Mouse (Mus musculus) left cerebral cortex, adult 11 months (tissue): ENCODE measurements at regions not wholly inside any gene's neighbourhood (a gene's known extent, or its start where the extent isn't known, plus 50 kb on each side); places are given as distances from the start of the nearest gene placed in this dataset.

Experiments
- DNase-seq: peaks from one replicate; pipeline ENCODE4 v3.0.0; 2022; ENCODE audit warnings: low spot score

DNA sequence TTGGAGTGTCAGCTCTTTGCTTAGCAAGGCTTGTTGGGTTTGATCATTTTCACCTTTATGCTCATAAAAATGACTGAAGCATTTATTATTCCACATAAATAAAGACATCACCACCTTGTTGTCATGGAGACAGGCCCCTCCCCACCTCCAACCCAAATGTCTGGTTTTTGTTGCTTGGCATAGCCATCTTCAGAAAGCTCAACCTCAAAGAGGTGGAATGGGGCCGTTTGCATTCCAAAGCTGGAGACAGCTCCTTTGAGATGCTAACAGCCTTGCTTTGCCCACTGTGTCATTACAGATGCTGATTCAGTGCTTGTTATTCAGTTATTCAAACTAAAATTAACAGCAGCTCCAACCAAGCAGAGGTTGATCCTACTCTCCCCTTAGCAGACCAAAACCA lies 51.9 kb upstream of the Lgalsl start:
- DNase-seq = no peak

DNA sequence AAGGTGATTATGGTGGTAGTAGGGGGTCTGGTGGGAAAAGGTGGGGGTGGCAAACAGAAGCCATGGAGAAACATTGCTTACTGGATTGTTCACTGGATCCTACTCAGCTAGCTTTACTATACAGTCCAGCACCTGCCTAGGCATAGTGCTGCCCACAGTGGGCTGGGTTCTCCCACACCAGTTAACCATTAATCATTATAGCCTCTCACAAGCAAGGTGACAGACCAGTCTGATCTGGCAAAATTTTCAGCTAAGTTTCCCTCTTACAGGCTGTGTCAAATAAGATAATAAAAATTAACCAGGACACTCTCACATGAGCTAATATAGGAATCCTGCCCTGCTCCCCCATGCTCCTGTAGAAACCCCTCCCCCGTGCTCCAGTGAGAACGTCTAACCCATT lies 53.1 kb upstream of the Lgalsl start:
- no peak for DNase-seq

DNA sequence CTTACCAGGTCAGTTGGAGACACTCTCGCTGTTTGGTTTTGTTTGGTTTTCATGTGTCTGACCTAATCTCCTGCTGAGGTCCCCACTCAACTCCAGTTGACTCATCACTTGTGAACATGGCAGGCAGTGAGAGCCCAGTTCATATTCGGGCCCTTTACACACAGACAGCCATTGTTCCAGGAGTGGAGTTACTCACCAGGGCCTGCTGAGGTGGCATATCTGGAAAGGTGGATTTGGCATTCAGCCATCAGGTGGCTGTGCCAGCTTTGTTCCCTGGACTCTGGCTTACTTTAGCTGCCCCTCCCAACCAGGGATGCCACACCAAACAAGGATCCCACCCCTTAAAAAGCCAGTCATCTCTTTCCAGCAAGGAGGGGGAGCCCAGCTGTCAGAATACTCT lies 56.2 kb upstream of the Lgalsl start:
- DNase-seq = no peak

DNA sequence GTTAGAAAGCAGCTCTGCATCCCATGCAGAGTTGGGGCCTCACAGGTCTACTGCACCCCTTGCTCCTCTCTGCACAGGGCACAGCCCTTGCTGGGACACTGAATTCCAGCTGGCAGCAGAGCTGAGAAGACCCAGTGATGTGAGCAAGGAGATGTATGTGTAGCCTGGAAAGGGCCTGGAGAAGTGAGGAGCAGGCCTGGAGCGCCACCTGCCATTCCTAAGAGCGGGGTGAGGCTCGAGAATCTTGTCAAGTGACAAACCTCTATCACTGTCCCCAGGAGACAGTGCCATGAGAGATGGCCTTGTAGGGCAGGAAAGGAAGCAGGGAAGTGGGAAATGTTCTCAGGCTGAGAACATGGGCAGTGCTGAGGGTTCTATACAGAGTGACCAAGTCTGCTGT lies 59.6 kb upstream of the Lgalsl start:
- DNase-seq = no peak

DNA sequence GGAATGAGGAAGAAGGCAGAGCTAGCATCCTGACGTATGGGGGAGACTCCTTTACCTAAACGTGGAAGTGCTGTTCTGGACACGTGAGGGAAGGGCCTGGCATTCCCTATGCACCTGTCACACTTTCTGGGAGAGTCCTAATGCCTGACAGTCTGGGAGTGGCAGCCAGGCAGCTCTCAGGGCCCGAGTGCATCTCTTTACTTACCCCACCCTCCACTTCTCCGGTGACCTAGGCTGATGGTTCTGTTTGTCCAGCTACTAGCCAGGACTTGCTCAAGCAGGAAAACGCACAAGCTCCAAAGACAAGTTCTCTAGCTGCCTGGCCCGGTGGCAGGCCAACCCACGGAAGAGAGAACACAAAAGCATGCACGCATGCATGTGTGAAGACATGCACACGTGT lies 60.9 kb upstream of the Lgalsl start:
- DNase-seq = no peak

DNA sequence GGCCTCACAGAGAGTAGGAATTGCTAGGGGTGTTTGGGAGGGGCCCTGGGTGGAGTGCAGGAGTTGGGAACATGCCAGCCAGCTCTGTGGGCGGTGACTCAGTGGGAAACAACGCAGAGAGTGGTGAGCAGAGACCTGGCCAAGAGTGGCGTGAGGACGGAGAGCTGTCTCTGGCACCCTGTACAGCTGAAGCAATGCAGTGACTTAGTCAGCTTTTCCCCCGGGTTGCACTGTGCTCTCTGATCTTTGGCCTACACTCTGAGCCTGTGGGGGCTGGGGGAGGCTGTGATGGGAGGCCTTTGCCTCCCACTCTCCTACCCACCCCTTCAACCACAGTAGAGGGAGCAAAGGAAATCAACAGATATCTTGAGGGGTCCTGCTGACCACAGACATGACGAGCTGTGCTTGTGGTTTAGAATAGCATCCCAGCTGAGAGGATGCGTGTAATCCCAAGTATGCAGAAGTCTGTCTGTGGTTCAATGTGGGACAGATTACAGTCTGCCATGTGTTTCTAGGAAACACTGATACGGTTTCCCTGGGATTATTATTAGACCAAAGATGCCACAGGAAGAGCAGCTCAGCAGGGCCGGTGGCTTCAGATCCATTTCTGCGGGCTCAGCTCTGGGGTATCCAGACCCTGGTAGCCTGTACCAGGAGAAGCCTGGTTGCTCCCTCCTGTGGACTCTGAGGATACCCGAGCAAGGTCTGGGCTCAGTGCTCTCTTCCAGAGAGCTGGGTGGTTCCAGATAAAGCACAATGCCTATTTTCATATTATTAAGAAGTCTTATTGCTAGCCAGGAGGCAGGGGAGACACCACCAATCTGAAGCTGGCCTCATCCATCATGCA lies 65.6 kb upstream of the Lgalsl start:
- no peak for DNase-seq

DNA sequence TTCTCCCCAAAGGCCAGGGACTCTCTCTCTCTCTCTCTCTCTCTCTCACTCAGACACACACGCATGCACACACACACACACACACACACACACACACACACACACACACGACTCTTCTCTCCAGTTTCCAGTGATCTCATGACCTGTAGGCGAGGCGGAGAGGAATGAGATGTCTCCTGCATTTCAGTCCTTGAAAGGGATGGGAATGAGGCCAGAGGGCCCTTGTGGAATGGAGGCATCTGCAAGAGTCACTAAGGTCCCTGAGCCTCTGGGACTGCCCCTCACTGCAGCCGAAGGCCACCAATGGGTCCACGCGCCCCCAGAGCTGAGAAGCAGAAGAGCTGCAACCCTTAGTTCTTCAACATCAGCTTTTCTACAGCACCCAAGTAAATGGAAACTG lies 66.6 kb upstream of the Lgalsl start:
- no peak for DNase-seq

DNA sequence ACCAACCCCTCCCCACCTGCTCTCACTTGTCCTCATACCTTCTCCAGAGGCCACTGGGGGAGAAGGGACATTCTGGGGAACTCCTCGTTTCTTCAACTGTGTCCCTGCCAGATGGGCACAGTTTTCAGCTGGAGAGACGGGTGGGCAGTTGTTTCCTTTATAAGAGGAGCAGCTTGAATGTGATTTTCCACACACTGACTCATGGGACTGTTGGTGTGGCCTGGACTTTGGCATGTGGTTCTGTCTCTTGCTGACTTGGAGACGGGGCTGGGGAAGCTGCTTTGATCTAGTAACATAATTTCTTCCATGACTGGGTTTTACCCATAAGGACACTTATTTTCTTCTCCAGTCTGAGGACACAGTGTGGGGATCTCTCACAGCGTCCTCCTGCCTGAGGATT lies 67.7 kb upstream of the Lgalsl start:
- no peak for DNase-seq

DNA sequence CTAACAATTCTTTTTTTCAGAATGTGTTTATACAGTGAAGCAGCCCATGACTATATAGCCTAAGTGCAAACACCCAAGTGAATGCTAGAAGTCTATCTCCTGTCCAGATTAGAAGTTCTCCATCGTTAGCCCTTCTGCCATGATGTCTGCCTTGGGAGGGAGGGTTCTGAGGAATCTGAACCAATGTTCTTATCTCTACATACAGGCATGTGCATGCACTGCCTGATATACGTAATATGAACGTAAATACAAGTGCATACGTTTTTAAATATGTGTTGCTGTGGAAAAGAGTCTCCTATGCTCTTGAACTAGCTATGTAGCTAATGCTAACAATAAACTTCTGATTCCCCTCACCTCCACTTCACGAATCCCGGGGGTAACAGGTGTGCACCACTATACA lies 68.9 kb upstream of the Lgalsl start:
- no peak for DNase-seq

DNA sequence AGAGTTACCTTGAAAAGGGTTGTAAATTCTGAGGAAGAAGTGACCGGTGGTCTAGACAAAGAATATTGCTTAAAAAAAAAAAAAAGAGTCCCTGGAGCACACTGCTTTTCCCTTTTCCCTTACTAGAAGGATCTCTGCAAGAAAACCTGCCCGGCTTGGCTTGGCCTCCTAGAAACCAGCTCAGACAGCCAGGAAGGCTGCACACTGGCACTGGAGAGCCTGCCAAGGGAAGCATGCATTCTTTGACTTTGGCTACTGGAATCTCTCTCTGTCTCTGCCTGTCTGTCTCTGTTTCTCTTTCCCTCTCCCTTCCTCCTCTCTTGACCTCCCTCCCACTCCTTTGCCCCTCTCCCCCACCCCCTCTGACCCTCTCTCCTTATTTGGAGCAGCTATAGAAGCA lies 71.1 kb upstream of the Lgalsl start:
- no peak for DNase-seq

DNA sequence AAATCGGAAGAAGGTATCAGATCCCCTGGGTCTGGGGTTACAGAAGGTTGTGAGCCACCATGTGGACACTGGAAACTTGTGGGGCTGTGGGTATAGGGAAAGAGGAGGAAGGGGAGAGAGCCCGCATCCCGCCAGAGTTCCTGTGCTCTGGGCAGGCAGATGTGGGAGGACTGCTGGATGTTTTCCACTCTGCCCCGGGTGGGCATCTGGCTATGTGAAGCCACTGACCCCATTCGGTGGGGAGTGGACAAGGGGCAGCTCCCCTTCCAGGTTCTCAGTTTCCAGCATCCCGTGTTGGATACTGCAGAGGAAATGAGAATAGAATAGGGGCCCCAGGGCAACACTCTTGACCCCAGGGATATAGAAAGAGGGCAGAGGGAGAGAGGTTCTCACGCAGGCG lies 72.1 kb upstream of the Lgalsl start:
- DNase-seq = no peak

DNA sequence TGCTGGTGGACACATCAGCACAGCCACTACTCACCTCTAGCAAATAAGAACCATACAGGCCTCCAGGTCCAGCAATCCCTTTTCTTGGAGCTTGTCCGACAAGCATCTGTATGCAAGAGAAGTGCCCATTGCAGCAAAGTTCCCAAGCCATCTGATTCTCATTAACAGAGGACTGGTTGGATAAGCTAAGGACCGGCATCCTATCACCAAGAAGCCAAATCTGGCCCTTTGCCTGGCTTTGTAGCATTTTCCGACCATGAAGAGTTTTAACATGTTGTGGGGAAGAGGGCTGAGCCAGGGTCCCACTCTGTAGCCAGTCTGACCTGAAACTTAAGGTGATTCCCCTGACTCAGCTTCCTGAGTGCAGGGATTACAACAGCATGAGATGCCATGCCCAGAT lies 77.1 kb upstream of the Lgalsl start:
- no peak for DNase-seq

DNA sequence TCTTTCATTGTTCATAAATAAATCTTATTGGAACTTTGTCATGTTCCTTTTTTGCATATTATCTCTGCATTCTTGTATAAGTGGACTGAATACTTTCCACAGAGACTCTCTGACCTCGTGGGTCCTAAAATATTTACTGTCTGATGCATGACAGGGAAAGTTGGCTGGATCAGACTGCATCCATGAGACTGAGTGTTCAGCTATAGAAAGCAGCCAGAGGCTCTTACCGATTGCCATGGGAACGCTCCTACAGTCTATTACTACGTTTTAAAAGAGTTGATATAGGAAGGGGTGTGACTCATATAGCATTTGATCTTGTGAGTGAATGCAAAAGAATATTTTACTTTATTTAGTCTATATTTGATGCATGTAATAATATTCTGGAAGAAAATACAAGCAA lies 77.6 kb upstream of the Lgalsl start:
- DNase-seq = no peak

DNA sequence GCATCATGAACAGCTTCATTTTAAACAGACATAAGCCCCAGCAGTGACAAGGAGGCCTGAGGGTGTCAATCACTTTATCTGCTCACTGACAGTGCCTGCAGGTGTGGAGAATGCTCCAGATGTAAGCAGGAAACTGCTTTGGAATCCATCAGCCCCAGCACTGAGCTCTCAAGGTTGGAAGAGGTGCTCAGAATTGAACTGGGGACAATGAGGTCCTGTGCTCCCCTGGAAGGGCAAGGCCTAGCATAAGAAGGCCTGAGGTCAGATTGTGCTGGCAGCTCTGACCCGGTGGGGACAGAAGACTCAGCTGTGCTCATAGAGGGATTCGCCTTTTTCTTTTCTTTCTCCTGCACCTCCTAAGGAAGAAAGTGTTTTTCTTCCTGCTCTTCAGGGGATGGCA lies 82.2 kb upstream of the Lgalsl start:
- DNase-seq = no peak

DNA sequence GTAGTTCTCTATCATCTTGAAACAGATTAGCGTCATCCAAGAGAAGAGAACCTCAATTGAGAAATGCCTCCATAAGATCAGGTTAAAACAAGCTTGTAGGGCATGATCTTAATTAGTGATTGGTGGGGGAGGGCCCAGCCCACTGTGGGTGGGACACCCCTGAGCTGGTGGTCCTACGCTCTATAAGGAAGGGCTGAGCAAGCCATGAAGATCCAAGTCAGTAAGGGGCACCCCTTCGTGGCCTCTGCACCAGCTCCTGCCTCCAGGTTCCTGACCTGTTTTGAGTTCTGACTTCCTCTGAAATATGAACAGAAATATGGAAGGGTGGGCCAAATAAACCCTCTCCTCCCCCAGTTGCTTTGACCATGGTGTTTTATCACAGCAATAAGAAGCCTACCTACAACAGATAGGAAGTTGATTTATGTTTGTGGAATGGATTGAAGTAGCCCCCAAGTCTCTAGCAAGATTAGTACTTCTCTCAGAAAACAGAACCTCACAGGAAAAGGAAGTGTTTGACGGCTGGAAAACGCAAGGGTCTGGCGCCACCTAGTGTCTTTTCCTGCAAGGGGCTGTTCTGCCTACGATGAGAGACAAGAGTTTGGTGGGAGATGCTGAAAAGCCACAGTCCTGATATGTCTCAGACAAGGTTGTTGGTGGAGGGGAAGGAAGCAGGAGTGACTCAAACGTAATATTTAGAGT lies 82.9 kb upstream of the Lgalsl start:
- DNase-seq = peak; percentile 49

DNA sequence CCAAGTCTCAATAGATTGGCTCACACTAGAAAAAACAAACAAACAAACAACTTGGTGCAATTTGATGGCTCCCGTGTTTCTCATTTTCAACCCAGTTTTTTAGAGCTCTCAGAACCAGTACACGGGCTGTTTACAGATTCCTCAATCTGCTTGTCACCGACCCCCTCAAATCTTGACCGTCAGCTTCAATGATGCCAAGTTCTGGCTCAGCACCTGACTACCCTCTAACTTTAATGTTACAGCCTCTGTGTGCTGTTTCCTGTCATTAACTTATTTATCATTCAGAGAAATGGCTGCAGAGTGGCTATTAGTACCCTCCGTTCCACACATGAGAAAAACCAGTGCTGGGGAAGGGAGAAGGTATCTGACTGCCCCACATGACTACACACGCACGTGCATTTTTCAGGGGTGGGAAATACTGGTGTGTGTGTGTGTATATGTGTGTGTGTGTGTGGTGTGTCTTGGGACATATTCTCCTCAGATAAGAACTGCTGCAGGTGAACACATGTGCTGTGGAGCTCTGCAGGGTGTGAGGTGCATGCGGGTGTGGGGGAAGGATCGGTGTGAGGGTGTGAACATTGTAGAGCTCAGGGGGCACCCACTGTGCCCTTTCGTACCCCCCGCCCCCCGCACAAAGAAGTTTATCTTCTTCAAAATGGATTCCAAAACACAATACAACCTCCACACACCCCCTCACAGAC lies 83.6 kb upstream of the Lgalsl start:
- DNase-seq = no peak

DNA sequence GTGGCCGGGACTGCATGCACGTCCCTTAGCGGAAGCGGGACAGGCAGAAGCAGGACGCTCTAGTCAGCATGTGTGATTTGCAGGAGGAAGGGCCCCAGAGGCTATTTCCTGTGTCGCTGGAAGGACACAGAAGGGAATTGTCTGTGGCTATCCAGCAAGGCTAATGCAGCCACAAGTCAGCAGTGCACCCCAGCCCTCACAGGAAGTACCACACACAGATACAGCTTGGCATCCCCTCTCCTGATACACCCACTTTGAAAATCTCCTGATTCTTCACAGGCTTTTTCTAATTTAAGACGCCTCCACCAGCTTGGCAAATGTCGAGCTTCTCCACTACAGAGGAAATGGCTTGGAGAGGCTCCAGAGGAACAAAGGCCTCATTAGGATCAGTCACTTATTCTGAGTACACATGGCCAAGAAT lies 84.3 kb upstream of the Lgalsl start:
- peak; percentile 46 for DNase-seq

DNA sequence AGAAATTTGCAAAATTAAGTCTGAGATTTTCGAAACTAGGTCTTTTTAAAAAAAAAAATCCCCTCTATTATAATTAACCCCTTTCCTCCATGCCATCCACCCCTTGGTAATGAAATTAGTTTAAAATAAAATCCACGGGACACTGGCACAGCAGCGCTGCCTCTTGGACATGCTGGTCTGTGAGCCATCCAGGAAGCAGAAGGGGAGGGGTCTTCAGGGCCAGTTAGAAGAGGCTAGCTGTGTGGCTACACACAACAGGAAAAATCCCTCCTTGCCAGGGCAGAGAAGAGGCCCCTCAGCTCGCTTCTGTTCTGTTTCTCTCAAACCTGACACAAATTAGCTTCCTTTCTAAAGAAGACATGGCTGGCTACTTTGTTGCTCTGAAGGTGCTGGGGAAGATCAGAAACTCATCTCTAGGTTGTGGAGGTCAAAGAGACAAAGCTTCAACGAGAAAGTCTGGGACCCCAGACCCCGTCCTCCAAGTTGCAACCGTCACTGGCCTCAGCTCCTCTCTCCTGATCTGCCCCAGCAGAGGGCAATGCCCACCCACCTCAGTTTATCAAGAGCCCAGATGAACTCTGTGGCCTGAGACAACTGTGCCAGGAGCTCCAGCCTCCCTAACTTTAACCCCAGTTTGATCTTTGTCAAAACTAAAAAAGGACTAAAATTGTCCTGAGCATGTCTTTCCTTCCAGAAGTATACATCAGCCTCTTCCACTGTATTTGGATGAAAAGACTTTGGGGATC lies 85.0 kb upstream of the Lgalsl start:
- no peak for DNase-seq

DNA sequence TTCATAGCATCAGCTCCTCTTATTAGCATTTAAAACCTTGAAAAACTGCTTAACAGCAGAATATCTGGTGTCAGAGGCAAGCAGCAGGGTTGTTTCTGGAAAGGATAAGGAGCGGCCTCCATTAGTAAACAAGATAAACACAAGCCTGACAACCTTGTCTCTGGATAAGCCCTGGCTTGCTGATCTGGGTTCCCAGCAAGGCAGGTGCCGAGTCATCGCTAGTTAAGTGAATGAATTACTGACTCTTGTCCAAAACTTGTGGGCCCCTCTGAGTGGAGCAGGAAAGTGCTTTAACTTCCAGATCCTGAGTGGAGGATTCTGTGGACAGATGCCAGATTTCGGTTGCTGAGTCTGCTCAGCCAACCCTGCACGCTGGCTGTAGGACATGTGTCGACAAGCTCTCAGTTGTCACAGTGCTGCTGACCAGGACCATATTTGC lies 85.6 kb upstream of the Lgalsl start:
- DNase-seq = no peak

DNA sequence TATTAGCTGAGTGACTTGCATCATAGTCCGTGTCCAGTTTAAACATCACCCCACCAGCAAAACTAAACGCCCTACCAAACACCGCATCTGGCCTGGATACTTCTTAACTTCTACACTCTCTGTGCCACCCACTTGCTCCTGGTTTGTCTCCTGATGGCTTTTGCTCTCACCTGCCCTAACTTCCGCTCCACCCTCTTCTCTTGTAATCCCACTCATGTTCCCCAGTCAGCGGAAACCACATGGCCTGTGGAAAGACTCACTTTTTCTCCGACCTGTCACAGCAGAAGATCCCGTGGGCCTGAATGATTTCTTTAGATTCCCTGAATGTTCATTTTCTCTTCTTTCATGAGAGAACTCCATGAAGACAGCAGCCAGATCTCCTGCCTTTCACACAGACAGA lies 86.1 kb upstream of the Lgalsl start:
- DNase-seq = no peak

DNA sequence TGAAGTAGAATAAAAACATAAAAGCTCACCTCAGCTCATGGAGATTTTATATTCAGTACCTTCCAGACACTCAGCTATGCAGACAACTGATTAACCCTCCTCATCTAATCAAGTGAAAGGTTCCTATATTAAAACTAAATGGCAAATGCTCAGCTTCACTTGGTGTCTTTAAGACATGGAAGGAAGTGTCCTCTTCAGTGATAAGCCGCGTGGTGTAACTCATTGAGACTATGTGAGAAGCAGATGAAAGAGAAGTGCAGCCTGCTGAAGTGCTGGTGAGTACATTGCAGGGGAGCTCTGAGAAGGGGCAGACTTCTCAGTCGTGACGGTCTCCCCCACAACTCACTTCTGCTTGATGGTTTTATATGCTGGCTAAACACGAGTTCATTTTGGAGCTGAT lies 86.6 kb upstream of the Lgalsl start:
- DNase-seq = no peak

DNA sequence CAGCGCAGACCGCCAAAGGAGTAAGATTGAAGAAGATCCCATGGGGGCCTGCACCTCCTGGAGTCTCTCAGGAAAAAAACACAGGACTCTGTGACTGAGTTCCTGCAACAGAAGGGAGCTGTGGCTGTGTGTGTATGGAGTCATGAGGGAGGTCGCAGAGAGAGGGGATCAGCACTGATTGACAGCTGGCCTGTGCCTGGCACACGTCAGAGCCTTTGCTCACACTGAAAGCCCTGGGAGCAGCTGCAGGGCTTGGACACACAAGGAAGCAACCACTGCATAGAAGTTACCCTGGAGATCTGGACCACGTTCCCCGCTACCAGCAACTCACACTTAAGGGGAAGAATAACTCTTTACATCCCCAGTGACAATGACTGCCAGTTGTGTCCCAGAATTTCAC lies 92.3 kb upstream of the Lgalsl start:
- DNase-seq = no peak
